Mouse (Mus musculus) mouse trophoblast stem cell (cell line): ENCODE measurements around the gene Oxsm.

ENCODE experiments used
- in situ Hi-C, 2 experiments: fragments of 300-500 bp; cut with MseI, MboI; formaldehyde crosslinking; loops; 2 replicates in 1 of 2; 3 replicates in 1 of 2; pipeline ENCODE4 v1.15.1; 2025

Gene Oxsm

GRCm38 (mm10) chr14:16242193-16242815, 7.3 kb downstream of the Oxsm start:
- in situ Hi-C loops, result no loop called here

- in situ Hi-C loops, result no loop called here
These were observed 13.1 kb downstream of the Oxsm start for GRCm38 (mm10) chr14:16236466-16236865.

GRCm38 (mm10) chr14:16233515-16233914, 16.1 kb downstream of the Oxsm start:
- in situ Hi-C loops, result no loop called here

GRCm38 (mm10) chr14:16230581-16230980, 19.0 kb downstream of the Oxsm start:
- in situ Hi-C loops, result no loop called here

- in situ Hi-C loops, result no loop called here
These were observed 20.2 kb downstream of the Oxsm start for GRCm38 (mm10) chr14:16229395-16229794.

- in situ Hi-C loops, result no loop called here
These were observed 30.6 kb downstream of the Oxsm start for GRCm38 (mm10) chr14:16219015-16219414.

GRCm38 (mm10) chr14:16207722-16208121, 41.9 kb downstream of the Oxsm start:
- in situ Hi-C loops, result no loop called here

GRCm38 (mm10) chr14:16201673-16202072, 47.9 kb downstream of the Oxsm start:
- in situ Hi-C loops, result no loop called here

- in situ Hi-C loops, result no loop called here
These were observed 48.5 kb downstream of the Oxsm start for GRCm38 (mm10) chr14:16200969-16201638.

GRCm38 (mm10) chr14:16200220-16200912, 49.2 kb downstream of the Oxsm start:
- in situ Hi-C loops, result no loop called here

- in situ Hi-C loops, result loop anchor here (25.0 kb wide), 1 partner anchor 834 kb away; no protein-coding TSS in a partner anchor
These were observed 53.1 kb downstream of the Oxsm start for GRCm38 (mm10) chr14:16196518-16196917.

- in situ Hi-C loops, result loop anchor here (25.0 kb wide), 1 partner anchor 833 kb away; no protein-coding TSS in a partner anchor
These were observed 54.1 kb downstream of the Oxsm start for GRCm38 (mm10) chr14:16195486-16195885.

- in situ Hi-C loops, result loop anchor here (25.0 kb wide), 1 partner anchor 832 kb away; no protein-coding TSS in a partner anchor
These were observed 55.5 kb downstream of the Oxsm start for GRCm38 (mm10) chr14:16194125-16194524.

- in situ Hi-C loops, result loop anchor here (25.0 kb wide), 1 partner anchor 827 kb away; no protein-coding TSS in a partner anchor
These were observed 60.5 kb downstream of the Oxsm start for GRCm38 (mm10) chr14:16189142-16189541.
